Mouse (Mus musculus) CD4-positive, CD25-positive, alpha-beta regulatory T cell, adult 4 months (primary cell): Measurements from ENCODE around the gene Taar7d. TPM values are rescaled to one million over a fixed set of nuclear protein-coding genes. Genes with fewer than 3 reads are reported as not detected.
"Not testable (repeated sequence)": the region's sequence is repeated elsewhere in the genome, so short reads cannot be mapped to it uniquely, and the experiment has no call there.

Source experiments
- ATAC-seq: one replicate; pipeline ENCODE4 v1.8.0; 2017
- polyA plus RNA-seq, 2 experiments: library from polyadenylated mRNA; unstranded; fragments of 100-300 nt; shearing (Covaris generic); gene quantifications; one replicate each; pipeline ENCODE4 v1.2.1; 2017

The Taar7d gene
- not detected for polyA plus RNA-seq

DNA sequence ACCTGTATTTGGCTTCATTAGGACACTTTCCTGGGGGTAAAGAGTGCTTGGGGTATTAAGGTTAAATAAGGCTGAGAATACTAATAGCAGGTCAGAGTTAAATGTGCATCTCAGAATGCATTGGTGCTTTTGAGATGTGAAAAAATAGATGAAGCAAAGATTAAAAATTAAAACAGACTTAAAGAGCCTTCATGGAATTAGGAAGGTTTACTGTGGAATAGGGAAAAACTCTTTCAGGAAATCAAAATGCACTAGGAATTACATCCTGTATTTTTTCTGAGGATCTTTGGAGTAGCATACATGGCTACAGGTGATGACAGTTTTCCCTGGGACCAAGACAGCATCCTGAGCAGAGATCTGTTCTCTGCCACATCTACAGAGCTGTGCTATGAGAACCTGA lies at the start of gene Taar7d:
Taar7d (plus strand) TSS at position 301 of the 400 bp plus-strand sequence.
- no peak for ATAC-seq

- no peak for ATAC-seq
Observed at GRCm38 (mm10) chr10:23977958-23978357, 49.1 kb upstream of the Taar7d start.

DNA sequence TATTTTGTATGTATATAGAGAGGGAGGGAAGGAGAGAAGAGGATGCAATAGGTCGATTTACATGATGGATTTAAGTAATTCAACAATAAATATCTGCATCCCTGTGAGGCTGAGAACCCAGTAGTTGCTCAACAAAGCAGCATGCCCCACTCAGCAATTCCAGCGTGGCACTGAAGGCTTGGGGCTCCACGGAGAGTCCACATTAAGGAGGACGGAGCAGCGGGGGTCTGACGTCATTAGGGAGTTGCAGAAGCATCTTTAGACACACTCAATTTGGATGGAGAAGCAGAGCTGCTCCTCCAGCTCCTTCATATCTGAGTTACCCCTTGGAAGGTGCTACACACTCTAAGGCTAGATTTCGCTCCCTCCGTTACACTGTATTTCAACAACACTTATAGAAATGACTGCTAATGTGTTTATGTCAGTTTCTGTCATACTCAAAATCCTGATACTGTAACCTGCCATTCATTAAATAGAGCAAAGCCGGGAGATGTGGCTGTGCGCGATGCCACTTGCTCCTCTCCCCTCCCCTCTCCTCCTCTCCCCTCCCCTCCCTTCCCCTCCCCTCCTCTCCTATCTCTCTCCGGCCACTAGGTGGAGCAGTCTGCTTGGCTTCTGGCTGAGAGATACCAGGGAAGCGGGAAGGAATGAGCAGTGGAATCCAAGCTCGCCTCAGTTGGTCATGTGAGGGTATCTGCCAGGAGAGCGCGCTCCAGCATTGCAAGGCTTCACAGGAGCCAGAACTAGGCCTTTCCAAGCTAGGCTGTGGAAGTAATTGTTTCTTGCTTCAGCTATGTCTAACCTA lies 47.9 kb upstream of the Taar7d start:
- no peak for ATAC-seq

GRCm38 (mm10) chr10:23985546-23985945 lies 41.5 kb upstream of the Taar7d start, which contains the start of gene Taar6:
Taar6 (minus strand) TSS chr10:23985646.
- ATAC-seq, result no peak

GRCm38 (mm10) chr10:23986419-23986818 lies 40.6 kb upstream of the Taar7d start:
- no peak for ATAC-seq

GRCm38 (mm10) chr10:23993381-23993780 lies 33.6 kb upstream of the Taar7d start, which contains the start of gene Taar7a:
Taar7a (minus strand) TSS chr10:23993481.
- no peak for ATAC-seq

- ATAC-seq, result no peak
Observed at GRCm38 (mm10) chr10:23999639-24000038, 27.4 kb upstream of the Taar7d start, which contains the start of gene Taar7b. Taar7b (plus strand) TSS chr10:23999939.

GRCm38 (mm10) chr10:24006442-24006841 lies 20.6 kb upstream of the Taar7d start:
- ATAC-seq, result no peak

GRCm38 (mm10) chr10:24007034-24007433 lies 20.0 kb upstream of the Taar7d start:
- ATAC-seq, result no peak

GRCm38 (mm10) chr10:24008143-24008542 lies 18.9 kb upstream of the Taar7d start:
- no peak for ATAC-seq

DNA sequence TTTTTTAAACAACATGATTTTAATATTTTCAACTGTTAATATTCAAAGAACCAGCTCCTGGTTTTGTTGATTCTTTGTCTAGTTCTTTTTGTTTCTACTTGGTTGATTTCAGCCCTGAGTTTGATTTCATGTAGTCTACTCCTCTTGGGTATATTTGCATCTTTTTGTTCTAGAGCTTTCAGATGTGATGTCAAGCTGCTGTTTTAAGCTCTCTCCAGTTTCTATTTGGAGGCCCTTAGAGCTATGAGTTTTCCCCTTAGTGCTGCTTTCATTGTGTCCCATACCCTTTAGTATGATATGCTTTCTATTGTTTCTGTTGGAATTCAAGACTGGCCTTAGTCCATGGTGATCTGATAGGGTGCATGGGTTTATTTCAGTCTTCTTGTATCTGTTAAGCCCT lies 4.3 kb downstream of the Taar7d start:
- ATAC-seq, result no peak

DNA sequence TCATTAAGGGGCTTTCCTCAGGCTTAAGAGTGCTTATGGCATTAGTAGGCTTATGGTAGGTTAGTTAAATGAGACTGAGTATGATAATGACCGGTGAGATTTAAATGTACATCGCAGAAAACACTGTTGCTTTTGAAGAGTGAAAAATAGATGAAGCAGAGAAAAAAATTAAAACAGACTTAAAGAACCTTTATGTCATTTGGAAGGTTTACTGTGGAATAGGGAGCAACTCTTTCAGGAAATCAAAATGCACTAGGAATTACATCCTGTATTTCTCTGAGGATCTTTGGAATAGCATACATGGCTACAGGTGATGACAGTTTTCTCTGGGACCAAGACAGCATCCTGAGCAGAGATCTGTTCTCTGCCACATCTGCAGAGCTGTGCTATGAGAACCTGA lies 10.3 kb downstream of the Taar7d start, which contains the start of gene Taar7e:
Taar7e (plus strand) TSS at position 301 of the 400 bp plus-strand sequence.
- no peak for ATAC-seq

DNA sequence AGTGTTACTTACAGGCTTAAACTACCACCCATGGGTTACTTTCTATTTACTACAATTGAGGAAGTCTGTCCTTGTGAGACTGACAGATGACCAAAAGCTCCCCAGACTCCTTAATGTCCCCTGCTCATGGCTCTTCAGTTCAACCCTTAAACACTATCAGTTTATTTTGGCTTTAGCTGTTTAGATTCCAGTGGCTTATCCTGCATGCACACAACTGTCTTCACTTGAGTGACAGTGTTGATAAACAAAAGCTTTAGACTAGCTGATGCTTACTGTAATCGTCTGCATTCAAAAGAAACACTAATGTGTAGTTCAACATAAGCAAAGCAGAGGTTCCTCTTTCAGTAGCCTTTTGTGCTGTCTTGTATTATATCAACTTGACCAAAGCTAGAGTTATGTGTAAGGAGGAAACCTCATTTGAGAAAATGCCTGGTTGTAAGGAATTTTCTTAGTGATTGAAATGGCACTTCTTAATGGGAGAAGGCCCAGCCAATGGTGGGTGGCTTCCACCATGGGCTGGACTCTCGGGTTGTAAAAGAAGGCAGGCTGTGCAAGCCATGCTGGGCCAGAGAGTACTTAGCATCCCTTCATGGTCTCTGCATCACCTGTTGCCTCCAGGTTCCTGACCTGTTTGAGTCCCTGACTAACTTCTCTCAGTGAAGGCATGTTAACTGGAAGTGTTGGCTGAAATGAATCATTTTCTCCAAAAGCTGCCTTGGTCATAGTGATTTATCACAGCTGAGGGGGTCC lies 13.3 kb downstream of the Taar7d start:
- no peak for ATAC-seq

GRCm38 (mm10) chr10:24049210-24049609 lies 22.2 kb downstream of the Taar7d start, which contains the start of gene Taar7f:
Taar7f (plus strand) TSS chr10:24049510.
- no peak for ATAC-seq

GRCm38 (mm10) chr10:24052039-24052438 lies 25.0 kb downstream of the Taar7d start:
- ATAC-seq, result no peak

- no peak for ATAC-seq
Observed at GRCm38 (mm10) chr10:24058986-24059385, 32.0 kb downstream of the Taar7d start.

- ATAC-seq, result not testable (repeated sequence)
Observed at GRCm38 (mm10) chr10:24074751-24075150, 47.7 kb downstream of the Taar7d start.

DNA sequence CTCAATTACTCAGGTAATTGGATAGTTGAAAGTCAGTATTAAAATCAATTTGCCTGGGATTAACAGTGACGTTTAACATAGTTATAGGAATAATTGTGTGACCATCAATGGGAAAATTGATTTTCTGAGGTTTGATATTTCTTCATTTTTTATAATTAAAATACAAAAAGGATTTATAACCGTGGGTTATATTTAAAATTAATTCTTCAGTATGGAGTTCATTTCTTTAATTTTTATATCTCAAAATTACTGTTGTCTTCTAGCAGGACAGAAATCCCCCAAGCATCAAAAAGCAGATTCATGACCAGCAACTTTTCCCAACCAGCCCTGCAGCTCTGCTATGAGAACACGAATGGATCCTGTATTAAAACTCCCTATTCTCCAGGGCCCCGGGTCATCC lies 49.2 kb downstream of the Taar7d start, which contains the start of gene Taar8a:
Taar8a (plus strand) TSS at position 301 of the 400 bp plus-strand sequence.
- not testable (repeated sequence) for ATAC-seq

Other genes with a start within 250 kb of the Taar7d start
- gene Rps12, start 239.9 kb upstream of the Taar7d start, polyA plus RNA-seq, result 100 to 1,000 TPM; 121 to 593 TPM
- gene Slc18b1, start 230.2 kb upstream of the Taar7d start, polyA plus RNA-seq, result not detected
- under 1 TPM in 1 of 2 experiments, not detected in 1; 0.17 TPM for gene Vnn3, start 175.8 kb upstream of the Taar7d start, polyA plus RNA-seq
- gene Vnn1, start 132.5 kb upstream of the Taar7d start, polyA plus RNA-seq, result not detected
- gene Taar1, start 106.9 kb upstream of the Taar7d start, polyA plus RNA-seq, result not detected
- not detected for gene Taar2, start 88.7 kb upstream of the Taar7d start, polyA plus RNA-seq
- not detected for gene Taar3, start 77.7 kb upstream of the Taar7d start, polyA plus RNA-seq
- not detected for gene Taar4, start 66.7 kb upstream of the Taar7d start, polyA plus RNA-seq
- gene Taar5, start 56.5 kb upstream of the Taar7d start, polyA plus RNA-seq, result not detected
- not detected for gene Taar6, start 41.6 kb upstream of the Taar7d start, polyA plus RNA-seq
- not detected for gene Taar7a, start 33.7 kb upstream of the Taar7d start, polyA plus RNA-seq
- not detected for gene Taar7b, start 27.3 kb upstream of the Taar7d start, polyA plus RNA-seq
- gene Taar7e, start 10.4 kb downstream of the Taar7d start, polyA plus RNA-seq, result under 1 TPM in 1 of 2 experiments, not detected in 1; 0.30 TPM
- gene Taar7f, start 22.3 kb downstream of the Taar7d start, polyA plus RNA-seq, result not detected
- not detected for gene Taar8a, start 49.3 kb downstream of the Taar7d start, polyA plus RNA-seq
- gene Taar8b, start 65.1 kb downstream of the Taar7d start, polyA plus RNA-seq, result not detected
- not detected for gene Taar8c, start 74.7 kb downstream of the Taar7d start, polyA plus RNA-seq
- gene Taar9, start 82.3 kb downstream of the Taar7d start, polyA plus RNA-seq, result not detected
- 10 to 100 TPM; 21.2 to 25.6 TPM for gene Stx7, start 122.1 kb downstream of the Taar7d start, polyA plus RNA-seq
- not detected for gene Moxd1, start 196.3 kb downstream of the Taar7d start, polyA plus RNA-seq